Mouse (Mus musculus): Measurements from ENCODE around the gene Cdan1.

GRCm38 (mm10) chr2:120721911-120722310 is 128.0 kb downstream of the Cdan1 start:
- no peak for TF ChIP-seq TCF12 (IDR thresholded peaks at IDR 0.05; ENCODE audit: low read depth, low read length)
- TF ChIP-seq POLR2A (IDR thresholded peaks at IDR 0.05; ENCODE audit: low read depth, low read length): no peak
- no peak for TF ChIP-seq NELFE (IDR thresholded peaks at IDR 0.05; ENCODE audit: low read depth, low read length)
- no peak for TF ChIP-seq POLR2AphosphoS2 (IDR thresholded peaks at IDR 0.05; ENCODE audit: low read depth, low read length)
- TF ChIP-seq CTCF (conservative IDR thresholded peaks at IDR 0.05 in 1 of 2, IDR thresholded peaks at IDR 0.05 in 1 of 2; ENCODE audit: low read depth in 2 of 2, low read length in 2 of 2): no peak
- no peak for TF ChIP-seq CHD1 (IDR thresholded peaks at IDR 0.05; ENCODE audit: low read depth, low read length)
